In the genomic region with DNA sequence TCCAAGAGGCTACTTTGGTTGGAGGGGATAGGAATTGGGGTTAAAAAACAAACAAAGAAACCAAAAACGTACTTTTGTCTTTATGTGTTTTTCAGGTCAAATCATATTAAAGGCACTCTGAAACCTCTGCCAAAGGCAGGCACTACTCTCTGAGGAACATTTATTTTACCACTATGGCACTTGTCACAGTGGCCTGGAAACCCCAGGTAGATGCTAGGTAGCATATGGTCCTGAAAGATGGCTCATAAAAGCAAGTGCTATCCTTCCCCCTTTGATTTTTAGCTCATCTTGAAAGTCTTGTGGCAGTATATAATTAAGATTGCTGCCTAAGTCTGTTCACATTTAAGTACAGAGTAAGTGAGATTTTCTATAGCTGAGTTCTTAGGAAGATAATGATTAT, we compare ENCODE assay signal across 25 mouse cellular contexts. TPM values are rescaled to one million over a fixed set of nuclear protein-coding genes. Genes with fewer than 3 reads are reported as not detected.
A peak's percentile ranks its signal among the peaks of the same experiment; 100 is the strongest.
DNase-seq lines count a peak whose midpoint lies in the region; ATAC-seq and TF ChIP-seq lines count a peak whose summit lies in the region.
"Had no signal": no experiment of that assay in that cellular context is flagged by ENCODE, and none has a peak within 500 bp of the region (broad histone marks: within the 10 kb centered on the region; RNA-seq: fewer than 3 reads in every experiment).

No protein-coding gene starts in this region.

- H3K27ac ChIP-seq in intestine, embryonic 14.5 days (ENCODE audit: low read depth): no peak overlapping the region
- H3K27ac ChIP-seq in intestine, postnatal 0 days (ENCODE audit: low read depth, low read length): no peak overlapping the region
- H3K27ac ChIP-seq: embryonic facial prominence, embryonic 13.5 days; embryonic facial prominence, embryonic 15.5 days; forebrain, embryonic 10.5 days; forebrain, embryonic 12.5 days had no signal

- H3K4me2 ChIP-seq in intestine, embryonic 14.5 days (ENCODE audit: low read length): no peak overlapping the region
- H3K4me2 ChIP-seq in intestine, postnatal 0 days (replicated peaks; ENCODE audit: low read depth): no peak overlapping the region
- H3K4me2 ChIP-seq: embryonic facial prominence, embryonic 13.5 days; embryonic facial prominence, embryonic 15.5 days; forebrain, embryonic 12.5 days had no signal

- 0 out of 2 replicates have a peak, but pooled peaks cover 1% of the 10 kb centered on the region for H3K4me1 ChIP-seq in intestine, embryonic 14.5 days (replicated peaks; ENCODE audit: control insufficient read depth, insufficient read depth, low read length)
- no peaks in the 10 kb centered on the region for H3K4me1 ChIP-seq in intestine, postnatal 0 days (replicated peaks; ENCODE audit: control insufficient read depth, insufficient read depth, low read length)
- H3K4me1 ChIP-seq: embryonic facial prominence, embryonic 13.5 days; embryonic facial prominence, embryonic 15.5 days; forebrain, embryonic 10.5 days; forebrain, embryonic 12.5 days had no signal

- no peaks in the 10 kb centered on the region for H3K27me3 ChIP-seq in intestine, embryonic 14.5 days (replicated peaks; ENCODE audit: control insufficient read depth, insufficient read depth, low read length)
- H3K27me3 ChIP-seq in intestine, postnatal 0 days (replicated peaks; ENCODE audit: control insufficient read depth, insufficient read depth, low read length): no peaks in the 10 kb centered on the region
- H3K27me3 ChIP-seq: CH12.LX; embryonic facial prominence, embryonic 13.5 days; embryonic facial prominence, embryonic 15.5 days; forebrain, embryonic 12.5 days; Patski had no signal

- H3K9ac ChIP-seq in intestine, embryonic 14.5 days (ENCODE audit: low read length): no peak overlapping the region
- H3K9ac ChIP-seq in intestine, postnatal 0 days (ENCODE audit: low read depth, low read length): no peak overlapping the region
- H3K9ac ChIP-seq: embryonic facial prominence, embryonic 13.5 days; embryonic facial prominence, embryonic 15.5 days; forebrain, embryonic 12.5 days had no signal

- no peaks in the 10 kb centered on the region for H3K9me3 ChIP-seq in intestine, embryonic 14.5 days (ENCODE audit: control insufficient read depth, low read length)
- no peaks in the 10 kb centered on the region for H3K9me3 ChIP-seq in intestine, postnatal 0 days (ENCODE audit: control insufficient read depth)
- H3K9me3 ChIP-seq: embryonic facial prominence, embryonic 13.5 days; embryonic facial prominence, embryonic 15.5 days; forebrain, embryonic 10.5 days; forebrain, embryonic 12.5 days; G1E had no signal

- no peak for ATAC-seq in cerebellum, adult (ENCODE audit: insufficient number of reproducible peaks, low FRiP score, low TSS enrichment)
- no peak for ATAC-seq in intestine, embryonic 14.5 days (replicated peaks; ENCODE audit: low FRiP score, low TSS enrichment, low read depth)
- no peak for ATAC-seq in intestine, postnatal 0 days
- ATAC-seq: activated CD4-positive, CD25-positive, alpha-beta regulatory T cell, adult 4 months; CD4-positive, CD25-positive, alpha-beta regulatory T cell, adult 4 months; forebrain, embryonic 14.5 days; forebrain, embryonic 16.5 days; Patski had no signal

- WGBS in intestine, embryonic 14.5 days: 82% methylated on average over 1 of the region's 1 CpGs
- 83% methylated on average over 1 of the region's 1 CpGs for WGBS in intestine, postnatal 0 days

- DNase-seq in cerebellum, adult 11-12 months: peak; percentile 27
- DNase-seq in cerebellum, postnatal 4 days (ENCODE audit: low spot score in 2 of 2): no peak
- DNase-seq in cerebellum, adult 8-10 months: peak; percentile 13
- DNase-seq in cerebellum, postnatal 14 days: no peak
- peak; percentile 39 for DNase-seq in cerebellum, adult 9-11 months
- DNase-seq in intestine, embryonic 14.5 days (ENCODE audit: low spot score): peak; percentile 15
- DNase-seq: adrenal gland, adult 8-10 months; adrenal gland, postnatal 14 days; adrenal gland, postnatal 36 days; B cell, adult 2 months; embryo, embryonic 11 days had no signal

- peaks cover 58% of the 10 kb centered on the region for H3K36me3 ChIP-seq in intestine, embryonic 14.5 days (ENCODE audit: control insufficient read depth, insufficient read depth, low read length)
- peaks cover 30% of the 10 kb centered on the region for H3K36me3 ChIP-seq in intestine, postnatal 0 days (ENCODE audit: control insufficient read depth, insufficient read depth)

- no peak for TF ChIP-seq CTCF in intestine, postnatal 0 days (IDR thresholded peaks at IDR 0.05; ENCODE audit: low read depth)

- no peak overlapping the region for H3K4me3 ChIP-seq in intestine, embryonic 14.5 days (ENCODE audit: low read depth, low read length)
- H3K4me3 ChIP-seq in intestine, postnatal 0 days (ENCODE audit: low read depth, low read length): no peak overlapping the region
- H3K4me3 ChIP-seq: embryonic facial prominence, embryonic 13.5 days; embryonic facial prominence, embryonic 15.5 days; erythroblast, embryonic 14.5 days; forebrain, embryonic 10.5 days; forebrain, embryonic 12.5 days had no signal

RNA-seq across cellular contexts. Expression of a gene that starts 35.7 kb away (rescaled TPM):
- 159 and 175 TPM in 2 replicates for polyA plus RNA-seq in intestine, embryonic 14.5 days (2014; fragmentation: Nextera tagmentation; extraction: Ambion mirVana)
- polyA plus RNA-seq in intestine, postnatal 0 days (2015; fragmentation: Nextera tagmentation; extraction: Ambion mirVana): 71.5 and 72.7 TPM in 2 replicates

Comparison
In these comparisons a context has a peak if more than half of its experiments do, and no peak if none do; other contexts are left out.
1. DNase-seq: peak in cerebellum, adult 11-12 months (single experiment), cerebellum, adult 8-10 months (single experiment), cerebellum, adult 9-11 months (single experiment) and intestine, embryonic 14.5 days (single experiment); none in cerebellum, postnatal 4 days (0 of 2) and cerebellum, postnatal 14 days (0 of 2).